Mouse (Mus musculus): Measurements from ENCODE around the gene Ttc39d. TPM values are rescaled to one million over a fixed set of nuclear protein-coding genes. Genes with fewer than 3 reads are reported as not detected.
"Not testable (repeated sequence)": the region's sequence is repeated elsewhere in the genome, so short reads cannot be mapped to it uniquely, and the experiment has no call there.

Gene Ttc39d
- polyA plus RNA-seq, 1 experiment from 2014 or later = 0.14 TPM

DNA sequence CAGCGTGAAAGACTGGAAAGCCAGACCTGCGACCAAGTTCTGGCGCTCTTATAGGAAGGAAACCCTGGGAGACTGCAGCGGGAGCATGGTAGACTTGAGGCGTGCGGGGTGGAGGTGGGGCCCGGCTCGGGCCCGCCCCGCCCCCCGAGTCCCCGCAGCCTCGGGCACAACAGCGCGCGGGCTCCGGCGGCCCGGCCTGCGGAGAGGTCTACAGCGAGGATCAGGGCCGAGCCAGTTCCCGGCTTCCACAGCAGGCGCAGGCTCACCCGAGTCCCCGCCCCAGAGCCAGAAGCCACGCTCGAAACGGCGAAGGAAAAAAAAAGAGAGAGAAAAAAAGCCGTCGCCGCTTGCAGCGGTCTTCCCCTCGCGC lies 974 bp upstream of the Ttc39d start:
- peak; percentile 73 for ATAC-seq (ENCODE audit: low FRiP score)
- Histone ChIP-seq H3K4me3 (peak overlapping the region; percentile 87), H3K9me3 (replicated peaks) (no peaks in the 10 kb centered on the region), H3K27ac (peak overlapping the region; percentile 99), H3K4me2 (replicated peaks) (peak overlapping the region; percentile 87), H3K36me3 (peaks cover 31% of the 10 kb centered on the region), H3K27me3 (no peaks in the 10 kb centered on the region), H3K4me1 (peaks cover 11% of the 10 kb centered on the region; the same call in 1 of the 2 replicates), H3K9ac (peak overlapping the region; percentile 97)
- WGBS = under 1% methylated on average over 36 of the region's 36 CpGs

DNA sequence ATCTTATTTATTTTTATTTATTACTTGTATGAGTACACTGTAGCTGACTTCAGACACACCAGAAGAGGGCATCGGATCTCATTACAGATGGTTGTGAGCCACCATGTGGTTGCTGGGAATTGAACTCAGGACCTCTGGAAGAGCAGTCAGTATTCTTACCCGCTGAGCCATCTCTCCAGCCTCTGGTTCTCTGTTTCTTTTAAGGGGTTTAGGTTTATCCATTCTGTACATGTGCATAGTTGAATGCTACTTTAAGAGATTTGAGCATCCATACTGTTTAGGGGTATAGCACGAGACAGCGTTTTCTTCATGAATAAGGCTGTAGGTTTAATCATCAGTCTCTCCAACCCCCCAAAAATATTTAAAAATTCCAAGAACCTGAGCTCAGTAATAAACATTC lies 6.7 kb downstream of the Ttc39d start:
- 90% methylated on average over 4 of the region's 4 CpGs for WGBS
- H3K4me2 ChIP-seq (replicated peaks); H3K36me3 ChIP-seq; H3K9me3 ChIP-seq (replicated peaks); H3K9ac ChIP-seq; H3K4me3 ChIP-seq; H3K4me1 ChIP-seq; H3K27me3 ChIP-seq; H3K27ac ChIP-seq; ATAC-seq (ENCODE audit: low FRiP score): not testable (repeated sequence)

DNA sequence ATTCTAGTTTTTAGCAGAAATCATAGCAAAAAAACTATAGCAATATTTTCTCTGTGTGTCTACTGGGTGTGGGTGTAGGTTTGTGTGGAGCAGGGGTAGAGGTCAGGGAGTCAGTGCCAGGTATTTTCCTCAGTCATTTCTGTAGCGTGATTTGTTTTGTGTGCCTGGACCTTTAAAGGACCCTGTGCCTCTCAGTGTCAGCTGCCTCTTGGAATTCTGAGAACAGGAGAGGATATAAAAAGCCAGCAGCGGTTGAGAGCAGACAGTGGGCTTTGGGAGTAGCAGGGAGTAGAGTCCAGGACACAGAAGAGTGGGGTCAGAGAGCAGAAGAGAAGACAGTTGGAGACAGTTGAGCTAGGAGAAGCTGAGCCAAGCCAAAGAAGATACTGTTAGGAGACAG lies 12.9 kb downstream of the Ttc39d start:
- H3K27ac ChIP-seq = no peak overlapping the region
- no peak overlapping the region for H3K4me2 ChIP-seq (replicated peaks)
- peaks cover 4% of the 10 kb centered on the region for H3K4me1 ChIP-seq
- H3K27me3 ChIP-seq = no peaks in the 10 kb centered on the region
- no peaks in the 10 kb centered on the region for H3K36me3 ChIP-seq
- ATAC-seq (ENCODE audit: low FRiP score) = no peak
- 66% methylated on average over 2 of the region's 2 CpGs for WGBS
- no peak overlapping the region for H3K4me3 ChIP-seq
- H3K9ac ChIP-seq = no peak overlapping the region
- no peaks in the 10 kb centered on the region for H3K9me3 ChIP-seq (replicated peaks)

DNA sequence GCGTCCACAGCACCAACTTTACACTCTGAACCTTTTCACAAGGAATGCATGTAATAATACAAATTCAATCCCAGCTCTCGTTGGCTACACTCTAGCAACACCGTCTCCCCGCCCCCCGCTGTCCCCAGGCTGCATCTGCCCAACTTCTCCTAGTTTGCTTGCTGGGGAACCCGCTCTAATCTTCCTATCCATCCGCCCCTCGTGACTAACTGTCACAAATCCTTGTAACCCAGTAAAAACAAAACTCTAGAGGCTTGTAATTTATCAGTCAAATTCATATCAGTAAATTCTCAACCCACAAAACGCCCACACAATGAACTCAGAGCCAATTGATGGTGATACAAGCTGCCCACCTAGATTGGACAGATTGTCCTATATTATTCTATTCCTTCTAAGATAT lies 13.9 kb downstream of the Ttc39d start:
- no peak overlapping the region for H3K9ac ChIP-seq
- no peaks in the 10 kb centered on the region for H3K36me3 ChIP-seq
- H3K4me3 ChIP-seq = no peak overlapping the region
- no peak overlapping the region for H3K4me2 ChIP-seq (replicated peaks)
- ATAC-seq (ENCODE audit: low FRiP score) = no peak
- no peaks in the 10 kb centered on the region for H3K9me3 ChIP-seq (replicated peaks)
- whole genome bisulfite sequencing = 74% methylated on average over 9 of the region's 9 CpGs
- H3K27ac ChIP-seq = no peak overlapping the region
- no peaks in the 10 kb centered on the region for H3K27me3 ChIP-seq
- H3K4me1 ChIP-seq = peaks cover 5% of the 10 kb centered on the region

DNA sequence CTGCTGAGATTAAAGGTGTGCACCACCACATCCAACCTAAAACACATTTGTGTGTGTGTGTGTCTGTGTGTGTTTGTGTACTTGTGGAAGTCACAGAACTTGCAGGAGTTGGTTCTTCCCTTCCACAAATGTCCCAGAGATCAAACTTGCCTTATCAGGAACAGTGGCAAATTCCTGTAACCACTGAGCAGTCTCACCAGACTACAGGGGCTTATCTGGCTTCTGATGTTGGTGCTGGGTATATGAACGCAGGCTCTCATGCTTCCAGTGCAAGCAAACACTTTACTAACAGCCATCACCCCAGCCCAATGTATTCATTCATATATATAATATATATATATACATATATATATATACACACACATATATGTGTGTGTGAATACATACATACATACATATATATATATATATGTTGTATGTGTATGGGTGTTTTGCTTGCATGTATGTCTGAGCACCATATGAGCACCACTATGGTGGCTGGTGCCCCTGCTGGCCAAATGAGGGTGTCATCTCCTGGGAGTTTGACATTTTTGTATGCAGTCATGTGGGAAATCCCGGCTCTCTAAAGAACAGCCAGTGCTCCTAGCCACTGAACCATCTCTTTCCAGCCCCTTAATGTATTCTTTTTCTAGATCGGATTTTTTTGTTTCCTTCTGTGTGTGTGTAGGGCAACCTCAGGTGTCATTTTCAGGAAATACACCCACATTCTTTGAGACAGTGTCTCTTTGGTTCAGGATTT lies 14.8 kb downstream of the Ttc39d start:
- Histone ChIP-seq H3K36me3 (no peaks in the 10 kb centered on the region), H3K27ac (no peak overlapping the region), H3K4me3 (no peak overlapping the region), H3K9ac (no peak overlapping the region), H3K4me1 (peaks cover 5% of the 10 kb centered on the region), H3K4me2 (replicated peaks) (no peak overlapping the region), H3K27me3 (no peaks in the 10 kb centered on the region), H3K9me3 (replicated peaks) (no peaks in the 10 kb centered on the region)
- WGBS = 62% methylated on average over 3 of the region's 3 CpGs
- no peak for ATAC-seq (ENCODE audit: low FRiP score)

DNA sequence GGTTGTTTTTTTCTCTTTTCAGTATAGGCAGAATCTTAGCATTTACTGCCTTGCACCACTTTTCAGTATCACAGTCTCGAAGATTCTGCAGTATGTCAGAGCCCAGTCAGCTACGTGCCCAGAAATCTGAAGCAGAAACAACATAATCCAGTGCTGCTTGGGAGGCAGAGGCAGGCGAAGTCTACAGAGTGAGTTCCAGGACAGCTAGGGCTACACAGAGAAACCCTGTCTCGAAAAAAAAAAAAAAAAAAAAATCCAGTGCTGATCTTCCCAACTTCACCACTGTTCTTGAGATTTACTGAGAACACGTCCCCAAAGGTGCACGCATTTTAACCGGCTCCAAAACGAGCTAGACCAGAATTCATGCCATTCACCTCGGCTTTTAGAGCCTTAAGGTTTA lies 16.6 kb downstream of the Ttc39d start:
- ATAC-seq (ENCODE audit: low FRiP score) = peak; percentile 64
- H3K4me1 ChIP-seq = peaks cover 5% of the 10 kb centered on the region
- peaks cover 3% of the 10 kb centered on the region; the same call in 1 of the 2 replicates for H3K36me3 ChIP-seq
- peak overlapping the region; percentile 57 for H3K4me3 ChIP-seq
- H3K9ac ChIP-seq = peak overlapping the region; percentile 65; the same call in 1 of the 2 replicates
- peak overlapping the region; percentile 81; the same call in 1 of the 2 replicates for H3K27ac ChIP-seq
- 11% methylated on average over 9 of the region's 9 CpGs for WGBS
- H3K9me3 ChIP-seq (replicated peaks) = no peaks in the 10 kb centered on the region
- H3K27me3 ChIP-seq = no peaks in the 10 kb centered on the region
- H3K4me2 ChIP-seq (replicated peaks) = peak overlapping the region; percentile 76

DNA sequence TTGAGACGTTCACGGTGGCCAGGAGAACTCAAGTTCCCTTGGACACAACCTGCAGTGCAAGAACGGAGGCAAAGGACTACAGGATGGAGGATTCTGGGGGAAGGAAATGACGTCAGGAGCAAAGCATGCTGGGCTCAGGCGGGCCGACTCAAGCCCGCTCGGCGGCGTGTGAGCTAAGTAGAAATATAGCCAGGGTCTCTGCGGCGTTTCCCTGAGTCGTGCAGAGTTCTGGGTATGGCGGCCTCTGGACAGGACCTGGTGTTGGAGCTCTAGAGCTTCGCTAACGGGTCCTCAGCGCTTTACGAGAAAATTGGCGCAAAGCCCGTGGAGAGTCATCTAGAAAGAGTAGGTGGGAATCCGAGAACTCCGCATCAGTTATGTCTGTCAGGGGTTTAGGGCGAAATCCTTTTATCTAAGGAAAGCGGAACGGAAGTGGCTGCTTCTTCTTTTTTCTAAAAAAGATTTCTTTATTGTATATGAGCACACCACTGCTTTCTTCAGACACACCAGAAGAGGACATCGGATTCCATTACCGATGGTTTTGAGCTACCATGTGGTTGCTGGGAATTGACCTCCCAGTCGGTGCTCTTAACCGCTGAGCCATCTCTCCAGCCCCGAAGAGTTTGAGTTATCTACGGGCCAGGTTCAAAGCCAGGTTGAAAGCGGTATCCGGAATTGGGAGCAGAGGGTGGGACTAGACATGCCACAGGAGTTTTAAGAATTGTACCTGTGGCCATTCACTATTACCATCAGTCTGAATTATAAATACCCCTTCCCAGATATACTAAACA lies 17.3 kb downstream of the Ttc39d start, which contains the start of gene Gemin6:
Gene Gemin6, plus strand, starts transcription at position 116 of the 791 bp plus-strand sequence.
- Histone ChIP-seq H3K4me1 (peaks cover 7% of the 10 kb centered on the region), H3K4me2 (replicated peaks) (peak within 1 kb of the TSS; percentile 76), H3K4me3 (peak within 1 kb of the TSS; percentile 57), H3K27me3 (no peaks in the 10 kb centered on the region), H3K9ac (peak within 1 kb of the TSS; percentile 65), H3K36me3 (peaks cover 9% of the 10 kb centered on the region; the same call in 1 of the 2 replicates), H3K27ac (peak within 1 kb of the TSS; percentile 81), H3K9me3 (replicated peaks) (no peaks in the 10 kb centered on the region)
- under 1% methylated on average over 33 of the region's 33 CpGs for WGBS
- peak; percentile 98 for ATAC-seq (ENCODE audit: low FRiP score)

DNA sequence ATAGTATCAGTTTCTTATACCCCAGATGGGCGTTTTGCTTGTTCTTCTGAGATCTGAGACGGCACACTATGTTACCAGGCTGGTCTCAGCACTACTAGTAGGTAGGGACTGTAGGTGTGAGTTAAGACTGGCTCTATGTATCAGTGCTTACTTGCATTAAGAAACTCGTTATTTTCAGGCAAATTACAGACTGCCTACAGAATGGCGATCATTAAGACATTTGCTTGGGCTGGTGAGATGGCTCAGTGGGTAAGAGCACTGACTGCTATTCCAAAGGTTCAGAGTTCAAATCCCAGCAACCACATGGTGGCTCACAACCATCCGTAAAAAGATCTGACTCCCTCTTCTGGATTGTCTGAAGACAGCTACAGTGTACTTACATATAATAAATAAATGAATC lies 17.9 kb downstream of the Ttc39d start:
- H3K9me3 ChIP-seq (replicated peaks); H3K27ac ChIP-seq: not testable (repeated sequence)
- peak overlapping the region; percentile 57 for H3K4me3 ChIP-seq

DNA sequence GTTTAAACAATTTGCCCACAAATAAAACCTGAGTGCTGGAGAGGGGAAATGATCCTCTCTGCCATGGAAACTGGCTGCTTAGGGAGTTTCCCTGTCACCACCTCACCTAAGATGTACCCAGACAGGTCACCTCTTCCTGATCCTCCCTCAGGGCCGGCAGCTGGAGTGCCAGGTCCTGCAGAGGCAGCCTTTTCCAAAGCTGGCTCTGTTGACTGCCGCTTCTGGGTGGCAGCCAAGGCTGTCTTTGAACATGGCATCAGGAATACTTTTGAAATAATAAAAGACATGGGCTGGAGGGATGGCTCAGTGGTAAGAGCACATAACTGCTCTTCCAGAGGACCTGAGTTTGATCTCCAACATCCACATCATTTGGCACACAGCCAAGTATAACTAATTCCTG lies 22.1 kb downstream of the Ttc39d start:
- Histone ChIP-seq H3K9ac (no peak overlapping the region), H3K36me3 (peaks cover 9% of the 10 kb centered on the region; the same call in 1 of the 2 replicates), H3K4me3 (no peak overlapping the region), H3K4me1 (peaks cover 7% of the 10 kb centered on the region), H3K27ac (no peak overlapping the region), H3K27me3 (no peaks in the 10 kb centered on the region), H3K4me2 (replicated peaks) (no peak overlapping the region), H3K9me3 (replicated peaks) (no peaks in the 10 kb centered on the region)
- no peak for ATAC-seq (ENCODE audit: low FRiP score)
- WGBS = 83% methylated on average over 2 of the region's 2 CpGs

More for the DNA sequence above, 17.9 kb downstream of the Ttc39d start:
- not testable (repeated sequence) for H3K4me1 ChIP-seq; ATAC-seq (ENCODE audit: low FRiP score); H3K36me3 ChIP-seq; H3K27me3 ChIP-seq
- peak overlapping the region; percentile 76 for H3K4me2 ChIP-seq (replicated peaks)
- 56% methylated on average over 5 of the region's 5 CpGs for WGBS
- peak overlapping the region; percentile 65 for H3K9ac ChIP-seq

DNA sequence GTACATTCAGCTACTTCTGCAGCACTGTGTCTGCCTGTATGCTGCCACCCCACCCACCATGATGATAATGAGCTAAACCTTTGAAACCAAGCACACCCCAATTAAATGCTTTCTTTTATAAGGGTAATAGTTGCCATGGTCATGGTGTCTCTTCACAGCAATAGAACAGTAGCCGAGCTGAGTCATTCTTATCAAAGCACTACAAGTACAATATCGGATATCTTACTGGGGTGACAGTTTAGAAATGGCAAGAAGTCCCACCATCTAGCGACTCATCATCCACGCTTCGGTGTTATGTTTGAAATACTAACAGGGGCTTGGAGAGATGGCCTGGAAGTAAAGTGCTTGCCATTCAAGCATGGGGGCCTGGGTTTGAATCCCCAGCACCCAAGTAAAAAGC lies 26.6 kb downstream of the Ttc39d start:
- WGBS = 96% methylated on average over 5 of the region's 5 CpGs

DNA sequence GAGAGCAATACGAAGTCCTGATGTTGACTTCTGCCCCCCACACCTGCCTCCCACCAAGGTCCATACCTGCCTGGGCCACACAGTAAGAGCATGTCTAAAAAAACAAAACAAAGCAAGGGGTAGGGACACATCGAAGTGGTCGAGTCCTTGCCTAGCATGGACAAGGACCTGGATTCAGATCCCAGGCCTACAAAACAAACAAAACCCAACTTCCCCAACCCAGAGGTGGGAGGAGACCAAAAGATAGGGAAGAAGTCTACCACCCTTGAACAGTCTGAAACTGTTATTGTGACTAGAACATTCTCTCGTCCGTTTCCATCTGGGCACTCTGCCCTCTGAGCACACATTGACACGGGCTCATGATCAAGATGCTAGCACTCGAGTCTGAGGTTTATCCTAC lies 27.1 kb downstream of the Ttc39d start:
- no peaks in the 10 kb centered on the region for H3K27me3 ChIP-seq
- ATAC-seq (ENCODE audit: low FRiP score) = no peak
- H3K36me3 ChIP-seq = peaks cover 21% of the 10 kb centered on the region
- H3K4me2 ChIP-seq (replicated peaks) = no peak overlapping the region
- WGBS = 88% methylated on average over 7 of the region's 7 CpGs
- H3K27ac ChIP-seq = no peak overlapping the region
- 0 out of 2 replicates have a peak, but pooled peaks cover 1% of the 10 kb centered on the region for H3K4me1 ChIP-seq
- H3K9me3 ChIP-seq (replicated peaks) = no peaks in the 10 kb centered on the region
- H3K4me3 ChIP-seq = no peak overlapping the region
- H3K9ac ChIP-seq = no peak overlapping the region

More for the DNA sequence above, 26.6 kb downstream of the Ttc39d start:
- Histone ChIP-seq H3K9me3 (replicated peaks) (no peaks in the 10 kb centered on the region), H3K27ac (no peak overlapping the region), H3K27me3 (no peaks in the 10 kb centered on the region), H3K4me1 (0 out of 2 replicates have a peak, but pooled peaks cover 2% of the 10 kb centered on the region), H3K9ac (no peak overlapping the region), H3K4me3 (no peak overlapping the region), H3K4me2 (replicated peaks) (no peak overlapping the region), H3K36me3 (peaks cover 21% of the 10 kb centered on the region)
- no peak for ATAC-seq (ENCODE audit: low FRiP score)

DNA sequence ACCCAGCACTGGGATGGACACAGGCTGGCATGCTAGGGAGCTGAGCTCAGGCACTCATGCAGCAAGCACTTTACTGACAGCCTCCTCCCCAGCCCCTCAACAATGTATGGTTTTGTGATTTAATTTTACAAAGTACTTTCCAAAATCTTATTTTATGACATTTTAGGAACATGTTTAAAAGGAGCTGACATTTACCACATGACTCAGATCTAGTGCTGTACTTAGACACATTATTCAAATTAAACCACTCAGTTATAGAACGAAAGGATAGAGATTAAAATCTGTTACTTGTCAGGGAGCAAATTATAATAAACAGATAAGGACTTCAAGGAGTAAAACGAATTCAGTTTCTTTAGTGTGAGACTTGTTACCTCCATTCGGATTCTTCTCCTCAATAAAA lies 28.2 kb downstream of the Ttc39d start:
- 83% methylated on average over 3 of the region's 3 CpGs for WGBS
- Histone ChIP-seq H3K9me3 (replicated peaks) (no peaks in the 10 kb centered on the region), H3K9ac (no peak overlapping the region), H3K27ac (no peak overlapping the region), H3K4me3 (no peak overlapping the region), H3K4me2 (replicated peaks) (no peak overlapping the region), H3K4me1 (no peaks in the 10 kb centered on the region), H3K36me3 (peaks cover 30% of the 10 kb centered on the region), H3K27me3 (no peaks in the 10 kb centered on the region)
- no peak for ATAC-seq (ENCODE audit: low FRiP score)

Measured in hindbrain, embryonic 12.5 days (tissue).